Mouse (Mus musculus): ENCODE results near the gene Srxn1. TPM values are rescaled to one million over a fixed set of nuclear protein-coding genes. Genes with fewer than 3 reads are reported as not detected.

Srxn1 gene
- total RNA-seq (2023): 0.68 TPM

GRCm38 (mm10) chr2:152105318-152106224, at the start of gene Srxn1:
Gene Srxn1, plus strand, starts transcription at chr2:152105516.

DNA sequence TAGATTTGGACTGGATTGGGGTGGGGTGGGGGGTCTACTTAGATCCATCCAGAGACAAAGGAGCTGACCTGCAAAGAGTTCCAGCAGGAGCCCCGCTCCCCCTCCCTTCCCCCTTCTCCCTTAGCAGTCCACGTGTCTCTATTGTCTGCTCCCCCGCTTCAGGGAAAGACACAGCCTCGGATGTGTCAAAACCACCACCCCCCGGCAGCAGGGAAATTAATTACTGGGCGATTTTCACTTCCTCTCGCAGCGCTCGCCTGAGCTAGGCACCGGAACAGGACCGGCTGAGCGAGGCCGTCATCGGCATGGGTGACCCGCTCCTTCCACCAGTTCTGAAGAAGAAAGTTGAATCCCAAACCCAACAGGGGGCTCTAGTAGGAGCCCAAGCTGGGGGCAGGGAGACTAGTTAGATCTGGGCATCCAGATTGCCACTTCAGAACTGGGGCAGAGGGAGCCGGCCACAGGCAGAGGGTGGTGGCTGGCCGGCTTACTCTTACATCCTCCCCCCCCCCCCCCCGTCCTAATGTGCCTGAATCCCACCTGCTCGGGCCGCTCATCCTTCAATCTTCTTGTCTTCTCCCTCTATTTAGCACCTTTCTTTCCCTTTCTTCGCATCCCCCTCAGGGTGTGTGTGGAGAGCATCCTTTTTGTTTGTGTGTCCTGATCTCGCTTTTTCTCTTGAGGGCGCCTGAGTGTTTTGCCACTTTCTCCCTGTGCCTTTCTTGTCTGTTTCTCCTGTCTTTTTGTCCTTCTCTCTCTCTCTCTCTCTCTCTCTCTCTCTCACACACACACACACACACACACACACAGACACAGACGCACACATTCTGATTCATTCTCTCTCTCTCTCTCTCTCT, 24.4 kb upstream of the Srxn1 start, which contains the start of gene Scrt2:
Gene Scrt2, plus strand, starts transcription at position 845 of the 857 bp plus-strand sequence.

DNA sequence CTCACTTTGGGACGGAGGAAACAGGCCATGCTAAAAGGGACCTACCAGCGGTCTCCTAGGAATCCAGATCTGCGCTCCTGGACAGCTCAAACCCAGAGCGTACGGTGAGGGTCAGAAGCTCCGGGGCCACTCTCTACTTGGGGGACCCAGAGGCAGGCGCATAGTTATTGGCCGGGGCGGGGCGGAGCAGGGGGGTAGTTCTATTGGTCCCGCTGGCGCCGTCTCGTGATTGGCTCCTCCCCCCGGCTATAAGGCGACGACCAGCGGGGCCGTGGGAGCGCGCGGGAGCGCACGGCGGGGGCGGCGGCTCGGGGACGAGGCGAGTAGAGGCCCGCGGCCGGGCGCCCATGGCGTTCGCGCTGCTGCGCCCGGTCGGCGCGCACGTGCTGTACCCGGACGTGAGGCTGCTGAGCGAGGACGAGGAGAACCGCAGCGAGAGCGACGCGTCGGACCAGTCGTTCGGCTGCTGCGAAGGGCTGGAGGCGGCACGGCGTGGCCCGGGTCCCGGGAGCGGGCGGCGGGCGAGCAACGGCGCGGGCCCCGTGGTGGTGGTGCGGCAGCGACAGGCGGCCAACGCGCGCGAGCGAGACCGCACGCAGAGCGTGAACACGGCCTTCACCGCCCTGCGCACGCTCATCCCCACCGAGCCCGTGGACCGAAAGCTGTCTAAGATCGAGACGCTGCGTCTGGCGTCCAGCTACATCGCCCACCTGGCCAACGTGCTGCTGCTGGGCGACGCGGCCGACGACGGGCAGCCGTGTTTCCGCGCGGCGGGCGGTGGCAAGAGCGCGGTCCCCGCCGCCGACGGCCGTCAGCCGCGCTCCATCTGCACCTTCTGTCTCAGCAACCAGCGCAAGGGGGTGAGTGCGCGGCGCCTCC, 38.2 kb downstream of the Srxn1 start, which contains the start of gene Tcf15:
Gene Tcf15, plus strand, starts transcription at position 283 of the 879 bp plus-strand sequence.

Other genes starting within 250 kb of the Srxn1 start
- not detected for gene Angpt4, start 194.3 kb upstream of the Srxn1 start, total RNA-seq (2023)
- 5.3 TPM for gene Fam110a, start 125.3 kb upstream of the Srxn1 start, total RNA-seq (2023)
- 1.6 TPM for gene Slc52a3, start 109.0 kb upstream of the Srxn1 start, total RNA-seq (2023)
- gene Scrt2, start 24.0 kb upstream of the Srxn1 start, total RNA-seq (2023): not detected
- not detected for gene Tcf15, start 38.0 kb downstream of the Srxn1 start, total RNA-seq (2023)
- gene Csnk2a1, start 121.3 kb downstream of the Srxn1 start, total RNA-seq (2023): 114 TPM
- gene Tbc1d20, start 188.3 kb downstream of the Srxn1 start, total RNA-seq (2023): 55.5 TPM
- 215 TPM for gene Rbck1, start 227.1 kb downstream of the Srxn1 start, total RNA-seq (2023)
- gene Trib3, start 238.5 kb downstream of the Srxn1 start, total RNA-seq (2023): 20.3 TPM

All from CD4-positive naive resting alpha-beta T cell, adult 57 days (primary cell).